Comparison of ENCODE assay signal across 9 mouse cellular contexts in genomic region chr11:95584651-95585050, GRCm38 (mm10). TPM values are rescaled to one million over a fixed set of nuclear protein-coding genes. Genes with fewer than 3 reads are reported as not detected.
A peak's percentile ranks its signal among the peaks of the same experiment; 100 is the strongest.
DNase-seq lines count a peak whose midpoint lies in the region; ATAC-seq and TF ChIP-seq lines count a peak whose summit lies in the region.
"Had no signal": no experiment of that assay in that cellular context is flagged by ENCODE, and none has a peak within 500 bp of the region (broad histone marks: within the 10 kb centered on the region; RNA-seq: fewer than 3 reads in every experiment).

No protein-coding gene starts in this region.

- DNase-seq in lung, postnatal 36 days = no peak
- DNase-seq in forebrain, embryonic 14.5 days (ENCODE audit: low spot score) = no peak
- DNase-seq in limb, embryonic 14.5 days (ENCODE audit: low spot score) = no peak
- no peak for DNase-seq in stomach, postnatal 0 days (ENCODE audit: low spot score)
- DNase-seq in gastrocnemius, adult 8-10 months (ENCODE audit: low spot score in 2 of 2) = no peak
- DNase-seq in kidney, adult 18-20 months = no peak
- DNase-seq: layer of hippocampus, adult 9-11 months; lung, adult 18-20 months had no signal

- TF ChIP-seq EP300 in stomach, postnatal 0 days (optimal IDR thresholded peaks at IDR 0.05) = no peak

- H3K36me3 ChIP-seq in lung, embryonic 15.5 days = no peaks in the 10 kb centered on the region
- H3K36me3 ChIP-seq in forebrain, embryonic 14.5 days (ENCODE audit: control insufficient read depth, insufficient read depth, low read length) = no peaks in the 10 kb centered on the region
- H3K36me3 ChIP-seq in limb, embryonic 14.5 days (ENCODE audit: control insufficient read depth, insufficient read depth, low read length) = no peaks in the 10 kb centered on the region
- no peaks in the 10 kb centered on the region for H3K36me3 ChIP-seq in stomach, postnatal 0 days (ENCODE audit: control insufficient read depth, insufficient read depth, low read length)

- H3K9me3 ChIP-seq in lung, embryonic 15.5 days = no peaks in the 10 kb centered on the region
- no peaks in the 10 kb centered on the region for H3K9me3 ChIP-seq in forebrain, embryonic 14.5 days (replicated peaks; ENCODE audit: control insufficient read depth, low read length)
- H3K9me3 ChIP-seq in limb, embryonic 14.5 days (ENCODE audit: control insufficient read depth, low read length) = no peaks in the 10 kb centered on the region
- H3K9me3 ChIP-seq in stomach, postnatal 0 days (ENCODE audit: control insufficient read depth, low read length) = no peaks in the 10 kb centered on the region

- no peak for ATAC-seq in lung, embryonic 15.5 days (ENCODE audit: borderline replicate concordance, extremely low read depth, low FRiP score, low TSS enrichment)
- ATAC-seq in forebrain, embryonic 14.5 days = no peak
- no peak for ATAC-seq in limb, embryonic 14.5 days (ENCODE audit: low FRiP score, low read depth)
- ATAC-seq in stomach, postnatal 0 days (ENCODE audit: low FRiP score, low TSS enrichment) = no peak

- H3K27me3 ChIP-seq in lung, embryonic 15.5 days = peaks cover 99% of the 10 kb centered on the region
- peaks cover 70% of the 10 kb centered on the region for H3K27me3 ChIP-seq in forebrain, embryonic 14.5 days (replicated peaks; ENCODE audit: control insufficient read depth, insufficient read depth, low read length)
- H3K27me3 ChIP-seq in limb, embryonic 14.5 days (ENCODE audit: control insufficient read depth, insufficient read depth, low read length) = peaks cover 69% of the 10 kb centered on the region
- H3K27me3 ChIP-seq in stomach, postnatal 0 days (ENCODE audit: control insufficient read depth, insufficient read depth, low read length) = peaks cover 11% of the 10 kb centered on the region; the same call in 1 of the 2 replicates

- no peak overlapping the region for H3K27ac ChIP-seq in lung, embryonic 15.5 days
- no peak overlapping the region for H3K27ac ChIP-seq in forebrain, embryonic 14.5 days (ENCODE audit: low read depth, low read length)
- H3K27ac ChIP-seq in limb, embryonic 14.5 days (replicated peaks; ENCODE audit: low read depth, low read length) = no peak overlapping the region
- H3K27ac ChIP-seq in stomach, postnatal 0 days (replicated peaks) = no peak overlapping the region

- no peak for TF ChIP-seq CTCF in stomach, postnatal 0 days (IDR thresholded peaks at IDR 0.05; ENCODE audit: low read depth)

- H3K4me3 ChIP-seq in lung, embryonic 15.5 days = no peak overlapping the region
- no peak overlapping the region for H3K4me3 ChIP-seq in forebrain, embryonic 14.5 days (ENCODE audit: low read depth, low read length)
- peak overlapping the region; percentile 47 for H3K4me3 ChIP-seq in limb, embryonic 14.5 days (replicated peaks; ENCODE audit: low read length)
- no peak overlapping the region for H3K4me3 ChIP-seq in stomach, postnatal 0 days (ENCODE audit: low read depth, low read length)

- H3K9ac ChIP-seq in lung, embryonic 15.5 days = no peak overlapping the region
- H3K9ac ChIP-seq in forebrain, embryonic 14.5 days (ENCODE audit: low read length) = no peak overlapping the region
- no peak overlapping the region for H3K9ac ChIP-seq in limb, embryonic 14.5 days (ENCODE audit: low read depth, low read length, severe bottlenecking)
- no peak overlapping the region for H3K9ac ChIP-seq in stomach, postnatal 0 days (ENCODE audit: low read length)

- H3K4me2 ChIP-seq in lung, embryonic 15.5 days = peak overlapping the region; percentile 71
- H3K4me2 ChIP-seq in forebrain, embryonic 14.5 days (ENCODE audit: low read length) = peak overlapping the region; percentile 77
- peak overlapping the region; percentile 85 for H3K4me2 ChIP-seq in limb, embryonic 14.5 days (replicated peaks; ENCODE audit: low read depth, low read length, severe bottlenecking)
- H3K4me2 ChIP-seq in stomach, postnatal 0 days (replicated peaks; ENCODE audit: low read depth) = peak overlapping the region; percentile 59; the same call in 1 of the 2 replicates

- H3K4me1 ChIP-seq in lung, embryonic 15.5 days = peaks cover 26% of the 10 kb centered on the region
- H3K4me1 ChIP-seq in forebrain, embryonic 14.5 days (ENCODE audit: control insufficient read depth, insufficient read depth, low read length) = peaks cover 21% of the 10 kb centered on the region
- peaks cover 68% of the 10 kb centered on the region for H3K4me1 ChIP-seq in limb, embryonic 14.5 days (ENCODE audit: control insufficient read depth, insufficient read depth, low read length)
- no peaks in the 10 kb centered on the region; the same call in 1 of the 2 replicates for H3K4me1 ChIP-seq in stomach, postnatal 0 days (replicated peaks; ENCODE audit: control insufficient read depth, insufficient read depth)

- TF ChIP-seq POLR2A in limb, embryonic 14.5 days (IDR thresholded peaks at IDR 0.05; ENCODE audit: borderline replicate concordance, extremely low read depth, insufficient read depth, insufficient read length) = no peak

- 10% methylated on average over 9 of the region's 9 CpGs for WGBS in lung, embryonic 15.5 days
- 11% methylated on average over 9 of the region's 9 CpGs for WGBS in forebrain, embryonic 14.5 days
- 5% methylated on average over 9 of the region's 9 CpGs for WGBS in limb, embryonic 14.5 days
- 10% methylated on average over 9 of the region's 9 CpGs for WGBS in stomach, postnatal 0 days

RNA-seq across cellular contexts. Expression of gene Ngfr, which starts 2.9 kb away (rescaled TPM):
- polyA plus RNA-seq in lung, embryonic 15.5 days (2015; fragmentation: Nextera tagmentation; extraction: Ambion mirVana) = 3.4 and 5.1 TPM in 2 replicates
- polyA plus RNA-seq in forebrain, embryonic 14.5 days (2014; fragmentation: Nextera tagmentation; extraction: Ambion mirVana) = 5.0 and 7.8 TPM in 2 replicates
- 52.7 and 74.9 TPM in 2 replicates for polyA plus RNA-seq in limb, embryonic 14.5 days (2012; rRNA removed)
- 30.4 and 32.3 TPM in 2 replicates for polyA plus RNA-seq in limb, embryonic 14.5 days (2014; fragmentation: Nextera tagmentation; extraction: Ambion mirVana)
- polyA plus RNA-seq in stomach, postnatal 0 days (2015; fragmentation: Nextera tagmentation; extraction: Ambion mirVana) = 3.9 and 4.8 TPM in 2 replicates
- total RNA-seq in gastrocnemius, adult 8-10 months (2022) = 1 to 10 TPM in 1 of 4 experiments, under 1 TPM in 3; 0.12 to 1.0 (median 0.29) TPM
